Mouse (Mus musculus) embryo, embryonic 10 days (tissue): Measurements from ENCODE around the gene Fam227a.

ENCODE experiments used
- DNase-seq: peaks from one replicate; pipeline ENCODE4 v3.0.0-alpha.2; 2015; ENCODE audit warnings: low spot score

The Fam227a gene

DNA sequence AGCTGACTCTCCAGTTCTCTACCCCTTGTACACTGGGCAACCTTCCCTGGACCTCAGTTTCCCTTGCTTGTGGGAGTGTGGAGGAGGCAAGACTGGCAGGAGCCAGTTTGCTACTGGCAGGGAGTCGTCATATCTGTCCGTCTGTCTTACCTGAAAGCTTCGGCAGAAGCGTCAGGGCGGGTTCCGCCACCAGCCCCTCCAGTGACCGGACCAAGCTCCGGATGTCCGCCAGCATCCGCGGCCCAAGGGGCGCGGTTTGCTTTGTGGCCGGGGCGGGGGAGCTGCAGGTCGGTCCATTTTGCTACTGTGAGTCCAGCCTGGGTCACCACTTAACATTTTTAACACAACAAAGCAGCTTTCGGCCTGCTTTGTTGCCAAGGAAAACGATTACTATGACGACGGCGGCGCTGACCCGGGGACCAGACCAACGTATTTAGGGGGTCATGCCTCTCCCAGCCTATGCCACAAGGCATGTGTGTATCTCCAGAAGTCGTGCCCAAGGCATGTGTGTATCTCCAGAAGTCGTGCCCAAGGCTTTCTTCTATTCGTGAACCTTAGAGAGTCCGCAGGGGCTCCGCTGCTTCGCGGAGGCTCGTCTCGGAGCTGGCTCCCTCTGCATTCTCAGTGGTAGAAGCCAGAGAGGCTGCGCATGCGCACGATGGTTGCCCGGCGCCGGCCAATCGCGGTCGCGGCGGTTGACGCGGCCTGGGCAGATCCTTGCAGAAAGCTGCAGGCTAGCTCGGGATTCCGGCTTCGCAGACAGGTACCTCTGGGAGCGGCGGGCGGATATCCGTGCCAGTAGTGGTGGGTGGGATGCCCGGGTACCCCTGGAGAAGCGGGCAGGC lies at the start of gene Fam227a, which contains the start of gene Cby1:
Gene Fam227a (minus strand): TSS at position 426 of the 845 bp plus-strand sequence.
Gene Cby1 (plus strand): TSS at position 669 of the 845 bp plus-strand sequence.
- peak; percentile 97 for DNase-seq

DNA sequence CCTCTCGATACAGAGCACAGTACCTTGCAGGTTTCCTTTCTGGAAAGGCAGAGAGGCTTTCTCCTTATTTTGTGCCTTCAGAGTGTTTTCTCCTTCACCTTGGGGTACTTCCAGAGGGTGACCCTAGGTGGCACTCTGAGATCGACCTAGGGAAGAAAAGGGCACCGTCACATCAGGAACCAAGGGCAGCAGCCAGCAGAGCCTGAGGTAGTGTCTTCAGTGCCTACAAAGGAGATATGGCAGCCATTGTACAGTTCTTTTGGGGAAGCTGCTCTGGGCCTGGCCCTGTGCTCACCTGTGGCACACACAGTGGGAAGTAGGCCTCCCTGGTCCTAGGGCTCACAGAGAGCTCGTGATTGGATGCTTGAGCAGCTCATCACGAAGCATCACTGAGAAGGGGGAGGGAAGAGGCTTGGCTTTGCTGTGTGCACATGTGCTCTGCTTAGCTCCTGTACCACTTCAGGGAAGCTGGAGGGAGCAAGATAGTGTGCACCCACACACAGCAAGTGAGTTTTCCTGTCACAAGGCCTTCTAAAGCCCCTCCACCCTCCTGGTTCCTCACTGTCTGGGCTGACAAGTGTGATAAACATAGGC lies 49.6 kb upstream of the Fam227a start:
- DNase-seq: no peak

DNA sequence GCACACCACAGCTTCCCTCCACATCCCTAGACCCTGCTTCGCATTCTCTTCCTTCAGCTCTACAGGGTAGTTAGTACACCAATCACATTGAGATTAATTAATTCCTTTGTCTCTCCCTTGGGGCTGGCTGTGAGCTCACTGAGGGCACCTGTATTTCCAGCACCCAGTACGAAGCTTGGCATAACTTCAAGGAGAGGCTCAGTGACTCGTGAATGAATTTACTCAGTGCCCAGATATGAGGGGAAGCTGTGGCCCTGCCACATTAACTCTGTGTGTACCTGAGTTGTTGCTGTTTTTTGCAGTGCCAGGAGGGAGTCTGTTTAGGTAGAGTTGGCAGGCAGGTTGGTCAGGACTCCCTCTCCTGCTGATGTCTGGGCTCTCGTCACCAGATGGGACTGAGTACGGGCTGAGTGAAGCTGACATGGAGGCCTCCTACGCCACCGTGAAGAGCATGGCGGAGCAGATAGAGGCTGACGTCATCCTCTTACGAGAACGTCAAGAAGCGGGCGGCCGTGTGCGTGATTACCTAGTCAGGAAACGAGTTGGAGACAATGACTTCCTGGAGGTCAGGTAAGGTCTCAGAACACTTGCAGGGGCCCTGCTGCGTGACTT lies 48.0 kb upstream of the Fam227a start:
- no peak for DNase-seq

DNA sequence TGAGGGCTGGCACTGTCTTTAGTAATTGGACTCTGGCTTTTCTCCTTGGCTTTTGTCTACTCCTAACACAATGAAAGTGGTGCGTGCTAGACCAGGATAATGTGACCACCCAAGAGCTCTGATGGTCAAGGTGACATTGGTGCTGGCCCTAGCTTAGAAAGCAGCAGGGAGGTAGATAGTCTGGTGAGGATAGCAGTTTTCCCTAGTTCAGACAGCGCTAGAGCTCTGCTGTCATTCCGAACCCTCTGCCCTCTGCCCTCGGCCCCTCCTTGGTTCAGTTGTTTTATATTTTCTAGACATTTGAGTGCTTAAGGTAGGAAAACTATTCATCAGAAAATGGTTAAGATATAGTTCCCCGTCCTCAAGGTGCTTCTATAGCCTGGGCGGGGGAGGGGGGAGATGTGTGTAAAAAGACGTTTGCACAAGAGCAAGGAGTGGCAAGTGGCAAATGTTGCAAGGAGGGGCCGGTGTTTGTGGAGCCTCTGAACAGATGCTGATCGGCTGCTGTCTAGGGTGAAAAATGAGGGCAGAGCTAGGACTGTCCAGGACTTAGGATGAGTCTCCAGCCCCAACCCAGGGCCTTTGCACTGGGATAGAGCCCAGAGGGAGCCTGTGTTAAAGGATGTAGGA lies 38.9 kb upstream of the Fam227a start:
- no peak for DNase-seq

DNA sequence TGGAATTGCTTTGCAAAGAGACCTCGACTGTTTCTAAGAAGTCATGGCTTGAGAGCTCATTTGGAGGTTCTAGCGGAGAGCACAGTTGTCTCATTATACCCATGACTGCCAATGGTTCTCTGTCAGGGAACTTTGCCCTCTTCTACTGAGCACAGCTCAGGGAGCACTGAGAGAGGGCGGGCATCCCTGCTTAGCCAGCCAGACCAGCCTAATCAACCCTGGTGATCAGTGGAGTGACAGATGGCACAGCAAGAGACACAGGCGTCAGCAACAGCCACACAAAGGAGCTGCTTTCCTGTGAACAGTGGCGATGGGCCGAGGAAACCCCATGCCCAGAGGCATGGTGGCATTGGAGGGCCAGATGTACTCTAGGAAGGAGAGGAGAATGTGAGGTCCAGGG lies 38.3 kb upstream of the Fam227a start:
- no peak for DNase-seq

DNA sequence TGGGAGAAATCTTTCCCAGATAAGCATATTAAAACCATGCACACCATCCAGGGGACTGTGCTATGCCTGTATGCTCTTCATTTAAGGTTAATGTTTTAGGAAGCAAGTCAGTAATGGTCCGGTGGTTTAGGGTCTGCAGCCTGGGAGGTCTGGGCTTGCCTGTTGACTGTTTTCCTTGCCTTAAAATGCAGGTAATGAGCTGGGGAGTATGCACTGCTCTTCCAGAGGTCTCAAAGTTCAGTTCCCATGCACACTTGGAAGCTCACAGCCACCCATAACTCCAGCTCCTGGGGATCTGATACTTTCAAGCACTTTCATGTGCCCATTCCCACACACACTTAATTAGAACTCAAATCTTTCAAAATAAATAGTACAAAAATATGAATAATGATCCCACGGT lies 37.8 kb upstream of the Fam227a start:
- DNase-seq: no peak

DNA sequence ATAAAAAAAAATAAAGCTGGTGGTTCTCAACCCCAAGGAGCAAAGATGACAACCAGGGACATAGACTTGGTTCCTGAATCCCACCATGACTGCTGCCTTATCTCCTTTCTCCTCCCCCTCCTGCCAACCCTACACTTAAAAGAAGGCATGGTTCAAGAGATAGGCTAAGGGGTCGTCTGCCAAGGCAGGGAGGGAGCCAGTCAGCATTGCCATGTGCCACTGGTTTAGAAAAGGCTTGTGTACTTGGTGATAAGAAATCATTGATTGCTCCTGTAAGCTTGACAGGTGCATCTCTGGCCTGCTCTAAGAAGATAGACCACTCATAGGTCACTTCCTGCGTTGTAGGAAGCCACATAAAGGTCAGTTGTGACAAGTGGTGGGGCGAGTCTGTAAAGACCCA lies 36.8 kb upstream of the Fam227a start:
- no peak for DNase-seq

DNA sequence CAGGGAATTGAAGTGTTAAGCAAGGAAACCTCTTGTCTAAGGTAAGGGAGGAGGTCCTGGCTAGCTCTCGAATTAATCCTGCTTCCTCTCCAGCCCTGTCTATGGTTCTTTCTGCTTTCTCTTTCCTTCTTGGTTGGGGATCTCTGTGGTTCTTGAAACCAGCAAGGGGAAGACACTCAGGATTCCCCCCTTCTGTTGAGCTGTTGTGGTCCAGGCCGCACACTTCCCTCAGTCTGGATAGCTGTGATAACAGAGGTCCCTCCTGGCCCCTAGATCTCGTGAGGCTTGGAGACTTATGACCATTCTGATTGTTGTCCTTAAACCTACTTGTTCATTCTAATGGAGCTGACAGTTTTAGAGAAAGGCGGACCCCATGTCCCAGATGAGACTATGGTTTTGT lies 35.8 kb upstream of the Fam227a start:
- DNase-seq: no peak

DNA sequence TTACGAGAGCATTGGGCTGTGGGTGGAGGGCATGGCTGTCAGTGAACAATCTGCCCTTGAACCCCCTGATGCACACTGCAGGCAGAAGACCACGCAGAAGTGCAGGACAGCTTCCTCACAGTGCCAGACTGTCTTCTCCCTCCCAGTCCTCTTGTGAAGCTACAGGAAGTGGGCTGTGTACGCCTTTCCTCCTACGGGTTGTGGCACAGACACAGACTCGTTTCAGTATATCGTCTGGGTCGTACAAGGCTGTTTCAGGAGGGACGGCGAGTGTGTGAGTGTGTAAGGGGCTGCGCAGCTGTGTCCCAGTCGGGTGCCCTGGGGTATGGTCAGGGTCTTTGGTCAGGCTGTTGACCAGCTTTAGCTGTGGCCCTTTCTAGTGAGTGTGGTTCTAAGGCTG lies 35.0 kb upstream of the Fam227a start:
- no peak for DNase-seq

DNA sequence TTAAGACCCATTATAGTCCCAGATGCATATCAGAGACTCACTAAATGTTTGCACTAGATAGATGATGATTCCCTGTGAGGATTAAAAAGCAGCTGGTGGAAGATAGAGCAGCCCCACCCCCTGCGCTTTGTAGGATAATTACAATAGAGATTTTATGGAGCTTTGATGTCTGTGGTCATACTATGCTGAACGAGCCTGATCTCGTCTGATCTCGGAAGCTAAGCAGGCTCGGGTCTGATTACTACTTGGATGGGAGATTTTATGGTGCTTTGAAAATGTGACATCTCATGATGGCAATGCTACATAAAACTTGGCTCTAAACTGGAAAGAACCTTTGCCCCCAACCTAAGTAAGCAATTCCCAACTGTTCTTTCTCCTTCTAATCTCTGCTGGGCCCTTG lies 33.6 kb upstream of the Fam227a start:
- DNase-seq: no peak

DNA sequence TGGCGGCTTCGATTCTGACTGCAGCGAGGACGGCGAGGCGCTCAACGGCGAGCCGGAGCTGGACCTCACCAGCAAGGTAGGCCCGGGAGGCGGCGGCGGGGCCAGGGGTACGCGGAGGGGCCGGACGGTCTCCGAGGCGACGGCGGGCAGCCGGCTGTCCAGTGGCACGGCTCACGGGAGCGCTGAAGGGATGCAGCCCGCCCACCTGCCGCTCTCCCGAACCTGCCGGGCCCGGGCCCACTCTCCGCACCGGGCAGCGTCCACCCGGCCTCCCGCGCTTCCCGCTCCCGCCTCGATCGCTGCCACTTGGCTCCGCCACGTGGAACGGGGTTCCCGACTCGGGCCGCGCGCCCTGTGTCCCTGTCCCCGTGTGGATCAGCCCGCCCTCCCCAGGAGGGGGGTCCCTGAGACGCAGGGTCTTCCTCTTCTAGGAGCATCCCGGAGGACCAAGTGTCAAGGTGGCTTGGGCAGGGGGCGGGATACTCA lies 32.3 kb upstream of the Fam227a start:
- no peak for DNase-seq

DNA sequence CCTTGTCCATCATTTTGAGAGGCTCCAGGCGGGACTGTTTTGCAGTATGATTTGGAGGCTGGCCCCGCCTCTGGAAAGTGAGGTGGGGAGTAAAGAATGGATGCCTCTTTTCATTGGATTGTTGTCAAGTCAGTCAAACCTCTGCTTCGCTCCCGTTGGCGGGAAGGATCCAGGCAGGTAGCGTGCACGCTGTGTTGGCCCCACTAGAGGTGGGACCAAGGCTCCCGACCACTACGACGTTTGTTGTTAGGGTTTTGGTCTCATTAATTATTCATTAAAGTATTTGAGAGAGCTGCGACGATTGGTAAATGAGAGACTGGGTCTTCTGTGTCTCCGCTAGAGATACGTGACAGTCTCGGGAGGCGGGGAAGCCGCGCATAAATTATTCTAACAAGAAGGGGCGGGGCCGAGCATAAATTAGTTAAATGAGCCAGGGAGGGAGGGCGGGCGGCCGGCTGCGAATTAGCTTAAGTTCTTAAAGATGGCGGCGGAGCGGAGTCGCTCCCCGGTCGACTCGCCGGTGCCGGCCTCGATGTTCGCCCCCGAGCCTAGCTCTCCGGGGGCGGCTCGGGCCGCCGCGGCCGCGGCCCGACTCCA lies 31.8 kb upstream of the Fam227a start, which contains the start of gene Gtpbp1:
Gene Gtpbp1 (plus strand): TSS at position 420 of the 597 bp plus-strand sequence.
- DNase-seq: peak; percentile 99

DNA sequence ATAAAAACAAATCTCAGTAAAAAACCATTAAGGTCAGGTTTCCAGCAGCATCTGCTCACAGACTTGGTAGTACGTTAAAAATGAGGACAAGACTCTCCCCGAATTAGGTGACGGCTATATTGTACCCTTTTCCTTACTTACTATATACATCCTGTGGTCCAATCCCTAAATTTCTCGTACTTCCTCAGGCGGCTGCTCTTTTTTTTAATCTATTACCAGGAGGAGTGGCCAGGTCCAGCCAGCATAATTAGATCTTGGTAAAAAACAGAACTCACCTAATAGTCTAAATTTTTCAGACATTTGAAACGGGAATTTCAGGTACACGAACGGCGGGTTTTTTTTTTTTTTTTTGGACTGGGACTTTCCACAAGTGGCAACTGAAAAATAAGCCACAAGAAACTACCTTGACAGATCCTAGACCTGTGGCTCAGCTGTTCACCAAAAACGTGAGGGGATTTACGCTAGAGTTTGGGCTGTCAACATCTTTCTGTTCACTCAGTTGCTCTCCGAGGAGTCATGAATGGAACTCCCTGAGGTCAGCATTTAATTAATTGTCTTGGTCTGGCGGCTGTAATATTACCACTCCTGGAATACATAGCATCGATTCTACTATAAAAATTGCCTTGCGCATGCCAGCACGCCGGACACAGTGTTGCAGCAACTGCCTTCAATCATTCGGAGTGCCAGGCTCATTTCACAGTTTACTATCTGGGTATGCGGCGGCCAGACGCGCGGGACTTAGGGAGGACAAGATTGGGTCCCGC lies 31.1 kb upstream of the Fam227a start:
- no peak for DNase-seq

DNA sequence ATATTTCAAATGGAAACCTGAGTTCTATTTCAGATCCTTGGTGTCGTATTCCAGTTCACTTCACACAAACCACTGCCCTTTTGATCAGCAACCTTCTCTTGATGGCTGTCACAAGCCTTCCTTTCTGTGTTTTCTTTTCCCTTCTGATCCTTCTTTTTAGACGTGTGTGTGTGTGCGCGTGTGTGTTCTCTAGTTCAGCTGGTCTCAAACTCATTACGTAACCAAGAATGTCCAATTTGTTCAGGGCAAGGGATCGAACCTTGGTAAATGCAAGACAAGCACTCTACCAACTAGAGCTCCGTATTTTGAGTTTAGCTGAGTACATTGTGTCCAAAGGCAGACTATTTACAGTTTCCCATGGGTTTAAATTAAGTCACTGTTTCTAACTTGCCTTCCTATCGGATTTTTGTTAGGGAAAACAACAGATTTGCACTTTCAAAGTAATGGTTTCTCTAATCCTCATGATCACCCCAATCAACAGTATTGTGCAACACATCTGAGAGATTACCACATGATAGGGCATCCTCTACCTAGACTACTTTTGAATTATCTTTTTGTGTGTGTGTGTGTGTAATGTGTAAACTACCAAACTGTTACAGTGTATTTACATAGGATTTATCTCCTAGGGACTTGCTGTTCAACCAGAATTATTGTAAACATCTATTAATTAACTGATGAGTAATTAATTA lies 29.7 kb upstream of the Fam227a start:
- no peak for DNase-seq

DNA sequence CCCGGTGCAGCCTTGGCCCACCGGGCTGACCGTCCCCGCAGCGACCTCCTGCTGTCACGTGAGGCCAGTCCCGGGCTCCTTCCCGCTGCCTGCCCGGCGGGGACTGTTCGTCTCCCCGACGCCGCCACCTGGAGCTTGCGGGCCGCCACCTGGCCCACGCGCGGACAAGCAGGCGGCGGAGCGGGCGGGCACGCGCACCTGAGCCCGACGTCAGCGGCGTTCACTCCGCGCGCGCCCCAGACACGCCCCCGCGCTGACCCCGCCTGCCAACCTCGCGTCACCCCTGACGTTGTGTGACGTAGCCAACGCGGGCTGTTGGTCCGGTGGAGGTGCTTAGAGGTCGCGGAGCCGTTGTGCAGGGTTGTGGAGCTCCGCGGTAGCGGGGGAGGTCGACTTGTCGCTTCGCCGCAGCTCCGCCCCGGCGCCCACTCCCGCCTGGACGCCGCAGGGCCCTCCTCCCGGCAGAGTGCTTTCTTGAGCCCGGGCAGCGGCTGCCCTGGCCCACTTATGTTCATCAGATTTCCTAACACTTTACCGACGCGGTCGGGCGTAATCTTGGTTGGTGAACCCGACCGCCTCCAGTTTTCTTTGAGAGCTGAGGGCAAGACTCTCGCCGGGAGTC lies 29.0 kb upstream of the Fam227a start, which contains the start of gene Josd1:
Gene Josd1 (minus strand): TSS at position 274 of the 622 bp plus-strand sequence.
- DNase-seq: peak; percentile 96

DNA sequence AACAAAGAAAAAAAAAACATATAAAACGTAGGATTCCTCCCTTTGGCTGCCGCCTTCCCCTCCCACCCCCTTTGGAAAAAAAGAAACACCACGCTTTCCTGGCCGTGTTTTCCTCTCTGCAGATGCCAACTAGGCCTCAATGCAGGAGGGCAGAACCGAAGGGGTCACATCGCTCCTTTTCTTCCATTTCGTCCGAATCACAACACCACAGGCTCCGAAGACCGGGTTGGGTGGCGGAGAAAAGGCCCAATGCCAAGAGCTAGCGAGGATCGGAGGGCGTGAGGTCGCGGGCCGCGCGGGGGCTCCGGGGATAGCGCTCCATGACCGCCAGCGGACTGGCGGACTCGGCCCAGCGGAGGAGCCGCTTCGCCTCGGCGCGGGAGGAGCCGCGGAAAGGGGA lies 28.4 kb upstream of the Fam227a start:
- peak; percentile 43 for DNase-seq

DNA sequence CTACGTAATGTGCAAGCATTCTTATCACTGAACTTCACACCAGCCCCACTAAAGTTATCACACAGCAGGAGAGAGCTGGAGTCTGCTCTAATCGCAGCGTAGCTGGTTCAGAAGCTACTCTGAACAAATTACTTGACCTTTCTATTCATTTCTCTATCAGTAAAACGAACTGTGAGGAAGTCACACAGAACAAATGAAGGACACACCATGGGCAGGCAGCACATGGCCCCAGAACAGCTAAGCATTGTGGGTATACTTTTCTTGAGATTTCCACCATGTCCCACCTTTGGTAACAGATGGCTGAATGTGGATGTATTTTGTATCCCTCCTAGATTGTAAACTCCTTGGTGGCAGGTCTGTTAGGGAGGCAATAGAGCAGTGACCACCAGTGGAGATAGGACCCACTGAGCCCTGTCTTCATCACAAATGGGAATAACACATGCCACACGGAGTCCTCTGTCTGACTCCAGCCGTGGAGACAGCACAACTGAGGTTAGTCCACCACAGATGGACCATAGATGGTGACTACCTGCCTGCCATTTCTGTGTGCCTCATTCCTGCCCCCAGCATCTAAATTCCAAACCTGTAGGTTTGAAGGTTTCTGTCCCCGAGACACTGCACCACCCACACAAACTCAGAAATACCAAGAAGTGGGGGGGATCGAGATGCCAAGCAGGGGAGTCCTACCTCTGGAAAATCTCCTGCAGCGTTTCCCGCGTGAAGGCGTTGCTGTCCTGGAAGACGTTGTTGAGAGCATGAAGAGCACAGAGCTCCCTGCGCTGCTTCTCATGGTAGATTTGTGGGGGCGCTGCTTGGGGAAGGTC lies 27.5 kb upstream of the Fam227a start:
- DNase-seq: no peak

DNA sequence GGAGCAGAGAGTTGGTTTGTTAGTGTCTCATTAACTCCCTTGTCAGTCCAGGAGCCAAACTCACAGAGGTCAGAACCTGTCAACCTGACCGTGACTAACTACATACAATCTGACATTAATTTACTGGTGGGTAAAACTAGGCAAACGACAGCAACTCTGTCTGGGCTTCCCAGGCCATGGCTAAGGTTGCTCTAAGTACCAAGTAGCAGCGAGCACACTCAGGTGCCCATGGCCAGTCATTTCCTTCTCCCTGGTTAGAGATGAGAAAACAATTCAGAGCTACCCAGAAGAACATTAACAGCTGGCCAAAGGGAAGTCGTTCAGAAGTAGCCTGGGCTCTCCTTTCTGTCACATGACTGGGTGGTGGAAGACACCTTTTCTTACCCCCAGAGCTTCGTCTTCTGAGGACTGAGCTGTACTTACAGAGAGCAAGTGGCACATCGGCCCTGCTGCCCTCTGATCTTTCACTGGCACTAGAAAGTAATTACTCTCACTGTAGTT lies 26.4 kb upstream of the Fam227a start:
- DNase-seq: no peak

DNA sequence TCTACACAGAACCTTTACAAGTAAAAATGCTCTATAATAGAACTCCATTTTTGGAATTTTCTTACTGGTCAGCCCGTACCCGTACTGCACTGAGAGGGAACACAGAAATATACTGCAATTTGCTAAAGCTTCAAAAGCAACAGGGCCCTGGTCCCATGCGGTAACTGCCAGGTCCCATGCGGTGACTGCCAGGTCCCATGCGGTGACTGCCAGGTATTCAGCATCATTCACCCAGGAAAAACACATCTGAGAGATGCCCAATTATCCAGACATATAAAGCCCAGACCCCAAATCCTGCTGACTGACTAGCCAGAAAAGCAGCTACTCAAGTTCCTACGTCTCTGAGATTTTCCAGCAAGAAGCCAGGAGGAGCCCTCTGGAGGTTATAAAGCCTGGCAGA lies 25.9 kb upstream of the Fam227a start:
- no peak for DNase-seq
